Mouse (Mus musculus): ENCODE results near the gene Eif5a. TPM values are rescaled to one million over a fixed set of nuclear protein-coding genes. Genes with fewer than 3 reads are reported as not detected.

The Eif5a gene
- polyA plus RNA-seq, 1 experiment from 2014 or later = 1,083 TPM

DNA sequence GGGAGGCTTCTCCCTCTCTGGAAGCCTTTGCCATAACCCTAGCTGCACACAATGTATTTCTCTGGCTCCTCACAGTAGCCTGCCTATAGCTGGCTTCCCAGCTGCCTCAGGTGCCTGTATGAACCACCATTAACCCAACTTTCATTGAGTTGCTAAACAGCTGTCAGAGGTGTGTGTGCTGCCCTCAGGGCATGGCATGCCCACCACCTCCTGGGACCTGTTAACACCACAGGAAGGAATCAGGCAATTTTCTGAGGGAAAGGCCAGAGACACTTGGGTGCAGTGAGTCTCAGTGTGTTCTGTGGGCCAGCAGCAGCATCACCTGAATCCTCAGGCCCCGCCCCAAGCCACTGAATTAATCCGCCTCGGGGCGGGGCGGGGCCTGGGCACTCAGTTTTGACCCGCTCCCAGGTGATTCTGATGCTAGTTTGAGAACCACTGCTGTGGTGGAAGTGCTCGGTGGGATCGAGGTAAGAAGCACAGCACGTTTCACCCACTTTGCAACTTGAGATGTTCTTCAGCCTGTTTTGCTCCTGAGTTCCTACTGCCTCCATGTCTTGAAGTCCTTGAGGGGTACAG lies 16.7 kb upstream of the Eif5a start:
- Histone ChIP-seq H3K27me3 (ENCODE audit: control insufficient read depth, insufficient read depth, low read length) (peaks cover 28% of the 10 kb centered on the region), H3K36me3 (ENCODE audit: control insufficient read depth, insufficient read depth, low read length) (no peaks in the 10 kb centered on the region), H3K9me3 (ENCODE audit: control insufficient read depth, low read length) (no peaks in the 10 kb centered on the region), H3K9ac (replicated peaks; ENCODE audit: low read length) (no peak overlapping the region), H3K4me2 (ENCODE audit: low read length) (no peak overlapping the region), H3K4me3 (replicated peaks; ENCODE audit: low read depth, low read length) (no peak overlapping the region), H3K27ac (replicated peaks; ENCODE audit: low read depth, low read length) (no peak overlapping the region), H3K4me1 (ENCODE audit: control insufficient read depth, insufficient read depth, low read length) (peaks cover 6% of the 10 kb centered on the region; the same call in 1 of the 2 replicates)
- ATAC-seq (ENCODE audit: low FRiP score, low TSS enrichment) = no peak
- DNase-seq = no peak
- 26% methylated on average over 9 of the region's 9 CpGs for WGBS

DNA sequence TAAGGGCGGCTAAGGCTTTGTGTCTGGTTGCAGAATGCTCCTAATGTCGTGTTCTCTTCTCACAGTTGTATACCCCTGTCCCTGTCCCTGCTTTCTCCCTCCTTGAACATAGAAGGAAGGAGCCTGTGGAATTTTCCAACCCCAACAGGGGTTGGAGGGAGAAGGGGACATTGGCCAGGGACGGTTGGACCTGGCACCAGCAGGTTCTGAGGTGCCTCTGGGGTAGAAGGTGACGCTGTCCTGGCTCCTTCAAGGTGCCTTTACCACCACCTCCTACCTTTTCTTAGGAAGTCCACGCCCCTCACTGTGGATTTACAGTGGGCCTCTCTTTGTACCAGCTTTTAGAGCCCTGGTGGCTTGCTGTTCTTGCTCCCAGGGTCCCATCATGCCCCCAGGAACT lies 16.1 kb upstream of the Eif5a start:
- Histone ChIP-seq H3K4me1 (ENCODE audit: control insufficient read depth, insufficient read depth, low read length) (peaks cover 6% of the 10 kb centered on the region; the same call in 1 of the 2 replicates), H3K27me3 (ENCODE audit: control insufficient read depth, insufficient read depth, low read length) (peaks cover 28% of the 10 kb centered on the region), H3K4me3 (replicated peaks; ENCODE audit: low read depth, low read length) (no peak overlapping the region), H3K27ac (replicated peaks; ENCODE audit: low read depth, low read length) (no peak overlapping the region), H3K9me3 (ENCODE audit: control insufficient read depth, low read length) (no peaks in the 10 kb centered on the region), H3K9ac (replicated peaks; ENCODE audit: low read length) (no peak overlapping the region), H3K4me2 (ENCODE audit: low read length) (no peak overlapping the region), H3K36me3 (ENCODE audit: control insufficient read depth, insufficient read depth, low read length) (no peaks in the 10 kb centered on the region)
- ATAC-seq (ENCODE audit: low FRiP score, low TSS enrichment) = no peak
- WGBS = 69% methylated on average over 5 of the region's 5 CpGs
- DNase-seq = no peak

DNA sequence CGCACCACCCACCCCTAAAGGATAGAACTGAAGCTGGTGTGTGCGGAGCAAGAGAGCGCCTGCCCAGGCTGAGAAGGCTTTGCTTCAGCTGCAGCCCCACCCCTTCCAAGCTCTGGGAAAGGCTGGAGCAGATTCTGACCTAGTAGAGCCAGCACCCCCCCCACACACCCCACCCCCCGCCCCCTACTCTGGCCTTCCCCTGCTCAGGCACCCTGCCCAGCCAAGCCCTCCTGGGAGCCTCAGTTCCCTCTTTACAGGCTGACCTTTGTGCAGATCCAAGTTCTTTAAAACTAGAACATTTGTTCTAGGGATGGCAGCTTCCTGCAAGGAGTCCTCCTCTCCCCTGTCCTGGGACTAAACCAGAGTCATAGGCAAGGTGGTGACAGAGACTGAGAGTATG lies 15.6 kb upstream of the Eif5a start:
- DNase-seq (no peak), ATAC-seq (ENCODE audit: low FRiP score, low TSS enrichment) (no peak)
- Histone ChIP-seq H3K27ac (replicated peaks; ENCODE audit: low read depth, low read length) (no peak overlapping the region), H3K4me1 (ENCODE audit: control insufficient read depth, insufficient read depth, low read length) (peaks cover 6% of the 10 kb centered on the region; the same call in 1 of the 2 replicates), H3K27me3 (ENCODE audit: control insufficient read depth, insufficient read depth, low read length) (peaks cover 28% of the 10 kb centered on the region), H3K9ac (replicated peaks; ENCODE audit: low read length) (no peak overlapping the region), H3K36me3 (ENCODE audit: control insufficient read depth, insufficient read depth, low read length) (no peaks in the 10 kb centered on the region), H3K4me3 (replicated peaks; ENCODE audit: low read depth, low read length) (no peak overlapping the region), H3K9me3 (ENCODE audit: control insufficient read depth, low read length) (no peaks in the 10 kb centered on the region), H3K4me2 (ENCODE audit: low read length) (no peak overlapping the region)
- WGBS = 40% methylated on average over 4 of the region's 4 CpGs

DNA sequence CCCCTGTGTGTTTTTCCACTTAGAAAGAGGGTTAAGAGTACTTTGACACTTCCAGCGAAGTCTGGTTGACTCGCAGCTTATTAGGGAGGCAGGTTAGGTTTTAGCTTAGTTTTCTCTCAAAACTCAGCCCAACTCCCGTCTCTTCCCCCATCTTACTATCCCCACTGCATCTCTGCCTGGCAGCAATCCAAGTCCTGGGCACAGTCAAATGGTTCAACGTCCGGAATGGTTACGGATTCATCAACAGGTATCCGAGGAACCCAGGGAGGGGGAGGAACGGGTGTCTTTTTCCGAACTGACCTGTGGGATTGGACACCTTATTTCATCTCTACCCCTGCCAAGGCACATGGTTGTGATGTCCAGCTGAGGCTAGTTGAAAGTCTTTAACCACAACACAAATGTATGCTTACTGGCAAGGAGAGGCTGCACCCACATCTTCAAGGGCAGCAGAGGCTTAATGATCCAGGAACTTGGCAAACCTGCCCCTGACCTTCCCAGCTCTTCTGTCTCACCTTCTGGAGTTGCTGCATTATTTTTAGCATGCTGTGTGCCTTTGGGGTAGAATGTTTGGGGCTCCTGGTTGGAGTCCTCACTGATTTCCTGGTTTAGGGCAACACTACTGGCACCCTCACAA lies 15.1 kb upstream of the Eif5a start:
- Histone ChIP-seq H3K27ac (replicated peaks; ENCODE audit: low read depth, low read length) (no peak overlapping the region), H3K4me1 (ENCODE audit: control insufficient read depth, insufficient read depth, low read length) (peaks cover 6% of the 10 kb centered on the region; the same call in 1 of the 2 replicates), H3K27me3 (ENCODE audit: control insufficient read depth, insufficient read depth, low read length) (peaks cover 28% of the 10 kb centered on the region), H3K4me3 (replicated peaks; ENCODE audit: low read depth, low read length) (peak overlapping the region; percentile 59), H3K4me2 (ENCODE audit: low read length) (peak overlapping the region; percentile 100), H3K9me3 (ENCODE audit: control insufficient read depth, low read length) (no peaks in the 10 kb centered on the region), H3K9ac (replicated peaks; ENCODE audit: low read length) (no peak overlapping the region), H3K36me3 (ENCODE audit: control insufficient read depth, insufficient read depth, low read length) (no peaks in the 10 kb centered on the region)
- WGBS = 40% methylated on average over 9 of the region's 9 CpGs
- no peak for ATAC-seq (ENCODE audit: low FRiP score, low TSS enrichment)
- DNase-seq = no peak

DNA sequence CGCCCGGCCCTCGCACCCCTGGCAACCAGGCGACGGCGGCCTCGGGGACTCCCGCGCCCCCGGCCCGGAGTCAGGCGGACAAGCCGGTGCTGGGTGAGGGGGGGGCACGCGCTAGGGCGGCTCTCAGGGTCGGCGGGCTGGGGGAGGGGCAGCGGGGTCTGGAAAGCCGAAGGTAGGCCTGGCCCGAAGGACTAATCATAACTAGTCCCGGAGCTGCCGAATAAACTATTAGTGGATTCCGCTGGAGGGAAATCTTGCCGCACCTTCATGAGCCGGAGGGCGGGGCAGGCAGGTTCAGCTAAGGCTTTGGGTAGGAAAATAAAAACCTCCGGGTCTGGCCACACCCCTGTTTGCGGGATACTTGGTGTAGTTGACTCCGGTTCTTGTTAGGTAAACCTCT lies 14.4 kb upstream of the Eif5a start:
- H3K4me2 ChIP-seq (ENCODE audit: low read length) = peak overlapping the region; percentile 100
- no peak overlapping the region for H3K27ac ChIP-seq (replicated peaks; ENCODE audit: low read depth, low read length)
- DNase-seq (no peak), ATAC-seq (ENCODE audit: low FRiP score, low TSS enrichment) (0 out of 2 replicates have a peak, but pooled peaks have one; percentile 22)
- 2% methylated on average over 25 of the region's 30 CpGs for WGBS
- peak overlapping the region; percentile 59 for H3K4me3 ChIP-seq (replicated peaks; ENCODE audit: low read depth, low read length)
- no peaks in the 10 kb centered on the region for H3K9me3 ChIP-seq (ENCODE audit: control insufficient read depth, low read length)
- H3K36me3 ChIP-seq (ENCODE audit: control insufficient read depth, insufficient read depth, low read length) = no peaks in the 10 kb centered on the region
- H3K27me3 ChIP-seq (ENCODE audit: control insufficient read depth, insufficient read depth, low read length) = peaks cover 28% of the 10 kb centered on the region
- H3K4me1 ChIP-seq (ENCODE audit: control insufficient read depth, insufficient read depth, low read length) = peaks cover 6% of the 10 kb centered on the region; the same call in 1 of the 2 replicates
- peak overlapping the region; percentile 59 for H3K9ac ChIP-seq (replicated peaks; ENCODE audit: low read length)

DNA sequence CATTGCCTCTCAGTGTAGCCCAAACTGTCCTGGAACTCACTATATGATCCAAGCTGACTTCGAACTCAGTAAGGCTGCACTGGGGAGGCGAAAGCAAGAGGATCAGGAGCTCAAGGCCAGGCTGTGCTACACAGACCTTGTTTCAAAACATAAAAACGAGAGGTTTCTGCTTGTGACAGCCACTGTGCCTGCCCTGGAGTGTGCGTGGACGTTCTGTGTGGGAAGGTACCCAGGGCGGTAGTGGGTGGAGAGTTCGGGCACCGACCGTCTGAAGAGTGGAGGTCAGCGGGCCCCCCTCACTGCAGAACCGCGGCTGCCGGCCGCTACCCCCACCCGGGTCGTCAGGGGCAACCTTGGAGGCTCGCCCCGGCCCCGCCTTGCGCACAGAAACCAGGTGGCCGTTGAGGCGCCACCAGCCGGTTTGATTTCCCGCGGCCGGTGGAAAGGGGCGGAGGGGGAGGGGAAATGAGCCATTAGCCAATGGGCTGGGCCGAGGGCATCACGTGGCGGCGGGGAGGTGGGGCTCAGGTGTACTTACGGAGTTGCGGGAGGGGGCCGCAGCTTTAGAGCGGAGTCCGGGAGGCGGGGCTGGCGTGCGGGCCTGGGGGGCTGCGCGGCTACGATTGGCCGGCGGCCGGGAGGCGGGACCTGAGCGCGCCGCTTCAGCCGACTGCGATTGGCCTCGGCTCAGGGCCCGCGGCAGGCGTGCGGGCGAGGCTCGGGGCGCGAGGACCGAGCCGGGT lies 13.6 kb upstream of the Eif5a start, which contains the start of gene Ybx2:
Ybx2 (plus strand) TSS at position 660 of the 743 bp plus-strand sequence.
- Histone ChIP-seq H3K9ac (replicated peaks; ENCODE audit: low read length) (peak within 1 kb of the TSS; percentile 59), H3K36me3 (ENCODE audit: control insufficient read depth, insufficient read depth, low read length) (no peaks in the 10 kb centered on the region), H3K4me3 (replicated peaks; ENCODE audit: low read depth, low read length) (peak within 1 kb of the TSS; percentile 59), H3K9me3 (ENCODE audit: control insufficient read depth, low read length) (no peaks in the 10 kb centered on the region), H3K27ac (replicated peaks; ENCODE audit: low read depth, low read length) (no peak within 1 kb of the TSS), H3K4me2 (ENCODE audit: low read length) (peak within 1 kb of the TSS; percentile 100), H3K4me1 (ENCODE audit: control insufficient read depth, insufficient read depth, low read length) (peaks cover 6% of the 10 kb centered on the region; the same call in 1 of the 2 replicates), H3K27me3 (ENCODE audit: control insufficient read depth, insufficient read depth, low read length) (peaks cover 28% of the 10 kb centered on the region)
- DNase-seq = peak; percentile 97
- WGBS = 1% methylated on average over 58 of the region's 62 CpGs
- ATAC-seq (ENCODE audit: low FRiP score, low TSS enrichment) = peak; percentile 93

DNA sequence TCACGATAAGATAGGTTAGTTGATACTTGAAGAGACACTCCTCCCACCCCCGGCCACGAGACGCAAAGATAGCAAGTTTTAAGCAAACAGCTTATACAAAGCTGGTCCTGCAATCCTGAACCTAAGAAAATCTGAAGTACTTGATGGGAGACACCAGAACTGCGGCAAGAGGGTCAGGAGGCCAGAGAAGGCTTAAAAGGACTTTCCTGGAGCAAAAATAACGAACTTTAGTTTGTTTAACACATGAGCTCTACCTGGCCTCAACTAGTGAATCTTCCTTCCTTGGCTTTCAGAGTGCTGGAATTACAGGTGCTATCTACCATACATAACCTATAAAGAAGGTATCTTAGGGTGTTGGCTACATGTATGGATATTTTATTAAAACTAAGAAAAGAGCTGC lies 12.9 kb upstream of the Eif5a start:
- Histone ChIP-seq H3K27ac (replicated peaks; ENCODE audit: low read depth, low read length) (no peak overlapping the region), H3K4me3 (replicated peaks; ENCODE audit: low read depth, low read length) (no peak overlapping the region), H3K27me3 (ENCODE audit: control insufficient read depth, insufficient read depth, low read length) (peaks cover 28% of the 10 kb centered on the region), H3K4me1 (ENCODE audit: control insufficient read depth, insufficient read depth, low read length) (peaks cover 6% of the 10 kb centered on the region; the same call in 1 of the 2 replicates), H3K36me3 (ENCODE audit: control insufficient read depth, insufficient read depth, low read length) (no peaks in the 10 kb centered on the region), H3K9ac (replicated peaks; ENCODE audit: low read length) (no peak overlapping the region), H3K9me3 (ENCODE audit: control insufficient read depth, low read length) (no peaks in the 10 kb centered on the region), H3K4me2 (ENCODE audit: low read length) (peak overlapping the region; percentile 7; the same call in 1 of the 2 replicates)
- DNase-seq = no peak
- no peak for ATAC-seq (ENCODE audit: low FRiP score, low TSS enrichment)
- 20% methylated on average over 6 of the region's 6 CpGs for WGBS

DNA sequence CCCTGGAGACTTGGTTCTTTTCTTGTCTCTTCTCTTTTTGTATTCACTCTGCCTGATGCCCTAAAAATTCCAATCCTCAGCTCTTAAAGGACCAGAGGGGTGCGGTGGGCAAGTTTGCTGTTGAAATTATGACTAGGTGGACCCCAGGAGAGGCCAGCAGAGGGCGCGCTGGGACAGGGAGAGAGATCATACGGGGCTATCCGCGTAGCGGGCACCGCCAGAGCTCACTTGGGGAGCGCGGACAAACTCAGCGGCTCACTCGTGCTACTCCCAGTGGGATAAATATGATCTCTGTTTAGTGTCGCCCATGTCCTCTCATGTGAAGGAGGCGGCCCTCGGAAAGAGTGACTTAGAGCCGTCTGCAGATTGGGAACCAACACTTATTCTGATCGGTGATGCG lies 12.4 kb upstream of the Eif5a start:
- 1% methylated on average over 18 of the region's 18 CpGs for WGBS
- Histone ChIP-seq H3K4me1 (ENCODE audit: control insufficient read depth, insufficient read depth, low read length) (peaks cover 6% of the 10 kb centered on the region; the same call in 1 of the 2 replicates), H3K27ac (replicated peaks; ENCODE audit: low read depth, low read length) (no peak overlapping the region), H3K36me3 (ENCODE audit: control insufficient read depth, insufficient read depth, low read length) (no peaks in the 10 kb centered on the region), H3K4me2 (ENCODE audit: low read length) (peak overlapping the region; percentile 7; the same call in 1 of the 2 replicates), H3K27me3 (ENCODE audit: control insufficient read depth, insufficient read depth, low read length) (peaks cover 25% of the 10 kb centered on the region), H3K4me3 (replicated peaks; ENCODE audit: low read depth, low read length) (no peak overlapping the region), H3K9me3 (ENCODE audit: control insufficient read depth, low read length) (no peaks in the 10 kb centered on the region), H3K9ac (replicated peaks; ENCODE audit: low read length) (no peak overlapping the region)
- DNase-seq = peak; percentile 94
- ATAC-seq (ENCODE audit: low FRiP score, low TSS enrichment) = no peak
